ENCODE assay signal across 20 mouse cellular contexts in the genomic region with DNA sequence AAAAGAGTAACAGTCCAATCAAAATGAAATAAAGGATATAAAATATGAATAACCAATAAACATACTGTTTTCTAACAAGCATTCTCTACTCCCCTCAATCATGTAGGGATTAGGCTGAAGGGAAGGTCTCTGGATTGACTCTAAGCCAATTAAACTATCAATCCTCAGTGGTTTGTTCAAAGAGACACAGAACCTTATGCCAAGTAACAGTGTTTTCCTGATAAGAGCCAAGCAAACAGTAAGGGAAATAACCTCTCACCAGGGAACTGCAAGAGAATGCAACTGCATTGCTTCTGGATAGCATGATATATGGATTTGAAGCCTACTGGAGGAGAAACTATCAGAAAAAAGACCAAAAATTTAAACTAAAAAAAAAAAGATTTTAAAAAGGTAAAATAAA. TPM values are rescaled to one million over a fixed set of nuclear protein-coding genes. Genes with fewer than 3 reads are reported as not detected.
A peak's percentile ranks its signal among the peaks of the same experiment; 100 is the strongest.
DNase-seq lines count a peak whose midpoint lies in the region; ATAC-seq and TF ChIP-seq lines count a peak whose summit lies in the region.
"Had no signal": no experiment of that assay in that cellular context is flagged by ENCODE, and none has a peak within 500 bp of the region (broad histone marks: within the 10 kb centered on the region; RNA-seq: fewer than 3 reads in every experiment).

No protein-coding gene starts in this region.

- no peak for TF ChIP-seq RAD21 in MEL (IDR thresholded peaks at IDR 0.05; ENCODE audit: low read depth, low read length)

- H3K9me3 ChIP-seq in kidney, postnatal 0 days (replicated peaks; ENCODE audit: low read length), result no peaks in the 10 kb centered on the region
- no peaks in the 10 kb centered on the region for H3K9me3 ChIP-seq in MEL (replicated peaks; ENCODE audit: insufficient read depth, low read length)
- H3K9me3 ChIP-seq: embryonic facial prominence, embryonic 10.5 days; embryonic facial prominence, embryonic 12.5 days; forebrain, embryonic 13.5 days; forebrain, embryonic 15.5 days had no signal

- no peak overlapping the region for H3K9ac ChIP-seq in kidney, postnatal 0 days (ENCODE audit: low read depth, low read length)
- no peak overlapping the region for H3K9ac ChIP-seq in MEL (ENCODE audit: control insufficient read depth, low read depth, low read length, poor library complexity, severe bottlenecking)
- H3K9ac ChIP-seq: embryonic facial prominence, embryonic 12.5 days; forebrain, embryonic 13.5 days; forebrain, embryonic 15.5 days had no signal

- no peak overlapping the region for H3K4me2 ChIP-seq in kidney, postnatal 0 days (ENCODE audit: low read length)
- H3K4me2 ChIP-seq: embryonic facial prominence, embryonic 12.5 days; forebrain, embryonic 13.5 days; forebrain, embryonic 15.5 days had no signal

- peaks cover 12% of the 10 kb centered on the region for H3K79me2 ChIP-seq in MEL (ENCODE audit: control insufficient read depth, insufficient read depth, low read length, poor library complexity)

- H3K4me3 ChIP-seq in kidney, postnatal 0 days (replicated peaks; ENCODE audit: low read depth, low read length), result no peak overlapping the region
- no peak overlapping the region for H3K4me3 ChIP-seq in MEL (ENCODE audit: control insufficient read depth in 1 of 2, insufficient read depth in 1 of 2, low read depth in 2 of 2, low read length in 2 of 2)
- H3K4me3 ChIP-seq: embryonic facial prominence, embryonic 10.5 days; embryonic facial prominence, embryonic 12.5 days; forebrain, embryonic 13.5 days; forebrain, embryonic 15.5 days had no signal

- no peaks in the 10 kb centered on the region for H3K4me1 ChIP-seq in kidney, postnatal 0 days (replicated peaks; ENCODE audit: insufficient read depth, low read length)
- H3K4me1 ChIP-seq in MEL (ENCODE audit: control insufficient read depth in 1 of 2, insufficient read depth in 2 of 2, low read length in 2 of 2), result peaks cover 3% of the 10 kb centered on the region in 2 experiments; a peak in 2 of 4 replicates
- H3K4me1 ChIP-seq: embryonic facial prominence, embryonic 10.5 days; embryonic facial prominence, embryonic 12.5 days; forebrain, embryonic 13.5 days; forebrain, embryonic 15.5 days had no signal

- H3K27me3 ChIP-seq in kidney, postnatal 0 days (ENCODE audit: insufficient read depth, low read length), result no peaks in the 10 kb centered on the region
- no peaks in the 10 kb centered on the region for H3K27me3 ChIP-seq in MEL (ENCODE audit: control insufficient read depth in 1 of 2, insufficient read depth in 2 of 2, low read length in 2 of 2)
- H3K27me3 ChIP-seq: embryonic facial prominence, embryonic 12.5 days; forebrain, embryonic 13.5 days; forebrain, embryonic 15.5 days; Patski had no signal

- H3K36me3 ChIP-seq in kidney, postnatal 0 days (ENCODE audit: insufficient read depth, low read length), result no peaks in the 10 kb centered on the region
- H3K36me3 ChIP-seq in MEL (ENCODE audit: control insufficient read depth in 1 of 2, insufficient read depth in 2 of 2, low read length in 2 of 2), result peaks cover 2 to 10% of the 10 kb centered on the region in 2 experiments; a peak in 3 of 4 replicates
- H3K36me3 ChIP-seq: embryonic facial prominence, embryonic 10.5 days; embryonic facial prominence, embryonic 12.5 days; forebrain, embryonic 15.5 days had no signal

- ATAC-seq in kidney, postnatal 0 days (replicated peaks; ENCODE audit: low FRiP score, low read depth), result no peak
- 0 out of 2 replicates have a peak, but pooled peaks have one; percentile 24 for ATAC-seq in megakaryocyte progenitor cell, adult 5-6 weeks (replicated peaks; ENCODE audit: poor library complexity)
- ATAC-seq: activated CD4-positive, CD25-positive, alpha-beta regulatory T cell, adult 4 months; forebrain, embryonic 13.5 days; forebrain, embryonic 15.5 days; Patski had no signal

- TF ChIP-seq POLR2A in MEL (IDR thresholded peaks at IDR 0.05; ENCODE audit: control insufficient read depth in 1 of 2, insufficient read depth in 1 of 2, low read depth in 1 of 2, low read length in 2 of 2, poor library complexity in 1 of 2), result no peak

- no peak overlapping the region for H3K27ac ChIP-seq in kidney, postnatal 0 days
- H3K27ac ChIP-seq in MEL (ENCODE audit: control insufficient read depth, low read depth, low read length), result no peak overlapping the region
- H3K27ac ChIP-seq: embryonic facial prominence, embryonic 10.5 days; embryonic facial prominence, embryonic 12.5 days; forebrain, embryonic 13.5 days; forebrain, embryonic 15.5 days had no signal

- no peak for TF ChIP-seq CTCF in kidney, postnatal 0 days (IDR thresholded peaks at IDR 0.05; ENCODE audit: low read depth)
- TF ChIP-seq CTCF in MEL (IDR thresholded peaks at IDR 0.05 in 2 of 3, conservative IDR thresholded peaks at IDR 0.05 in 1 of 3; ENCODE audit: control insufficient read depth in 1 of 3, insufficient read depth in 1 of 3, low read depth in 2 of 3, low read length in 3 of 3, poor library complexity in 1 of 3, severe bottlenecking in 1 of 3), result no peak

- peak; percentile 32 for DNase-seq in kidney, postnatal 0 days (ENCODE audit: low spot score)
- DNase-seq in kidney, postnatal 36 days, result no peak
- DNase-seq in MEL (ENCODE audit: low read depth, low spot score), result peak; percentile 46
- DNase-seq in right cerebral cortex, postnatal 4 days, result no peak
- no peak for DNase-seq in layer of hippocampus, adult 11-12 months (ENCODE audit: low spot score)
- DNase-seq: adrenal gland, adult 8-10 months; adrenal gland, postnatal 14 days; adrenal gland, postnatal 36 days; cerebellum, adult 11-12 months; cerebellum, adult 2 months; cerebellum, adult 9-10 months; cerebellum, postnatal 10 days; cerebellum, postnatal 25 days had no signal

- peak; percentile 75 to 78; a peak in 3 of 4 replicates for TF ChIP-seq EP300 in MEL (IDR thresholded peaks at IDR 0.05; ENCODE audit: low read depth in 1 of 2, low read length in 2 of 2)

TF ChIP-seq in MEL, 35 proteins besides CTCF, POLR2A, EP300 and RAD21:
- TF ChIP-seq ETS1 (IDR thresholded peaks at IDR 0.05; ENCODE audit: low read depth, low read length) (peak; percentile 23; the same call in 1 of the 2 replicates), BHLHE40 (IDR thresholded peaks at IDR 0.05; ENCODE audit: borderline replicate concordance, low read depth, low read length) (no peak), GATA1 (IDR thresholded peaks at IDR 0.05; ENCODE audit: low read depth, low read length) (peak; percentile 73), RCOR1 (IDR thresholded peaks at IDR 0.05; ENCODE audit: low read depth, low read length) (peak; percentile 82; the same call in 1 of the 2 replicates), POLR2AphosphoS2 (IDR thresholded peaks at IDR 0.05; ENCODE audit: low read length) (no peak), TCF12 (IDR thresholded peaks at IDR 0.05; ENCODE audit: low read depth, low read length) (peak; percentile 73)

RNA-seq across cellular contexts. Expression of a gene that starts 37.7 kb away (rescaled TPM):
- polyA plus RNA-seq in kidney, postnatal 0 days (2015; fragmentation: Nextera tagmentation; extraction: Ambion mirVana), result 10.7 and 12.0 TPM in 2 replicates
- 24.0 and 26.2 TPM in 2 replicates for total RNA-seq in MEL (2012; rRNA removed)
- polyA plus RNA-seq in MEL (2012; ENCODE audit: insufficient read depth in 1 of 2, insufficient read length in 2 of 2, low read depth in 1 of 2, low replicate concordance in 2 of 2, missing spikeins in 1 of 2), result 10 to 100 TPM in 1 of 2 experiments, not detected in 1; 24.1 TPM
- total RNA-seq in megakaryocyte progenitor cell, adult 5-6 weeks (2015), result 122 and 143 TPM in 2 replicates
- total RNA-seq in megakaryocyte progenitor cell, adult 5-6 weeks (2017), result 149 and 173 TPM in 2 replicates

Comparison
In these comparisons a context has a peak if more than half of its experiments do, and no peak if none do; other contexts are left out.
1. DNase-seq: peak in kidney, postnatal 0 days (single experiment) and MEL (single experiment); none in kidney, postnatal 36 days (0 of 2), right cerebral cortex, postnatal 4 days (single experiment) and layer of hippocampus, adult 11-12 months (single experiment).